Mouse (Mus musculus) limb, embryonic 14.5 days (tissue): ENCODE measurements at regions not wholly inside any gene's neighbourhood (a gene's known extent, or its start where the extent isn't known, plus 50 kb on each side); places are given as distances from the start of the nearest gene placed in this dataset.

Experiments used
- ATAC-seq: fragments of 200-750 bp; cut with Nextera tagmentation; 2 replicates; pipeline ENCODE4 v1.8.0; 2017; ENCODE audit warnings: low read depth, moderate number of reproducible peaks, moderate TSS enrichment; ENCODE audit not compliant: low FRiP score
- DNase-seq: peaks from one replicate; pipeline ENCODE4 v3.0.0-alpha.2; 2015; ENCODE audit warnings: low spot score
- H3K27ac ChIP-seq: fragments of 300-500 bp; sonication (generic); replicated peaks from 2 replicates; pipeline ENCODE4 v1.5.1; 2014; ENCODE audit warnings: low read depth, mild to moderate bottlenecking, low read length, moderate library complexity, mixed read lengths
- H3K27me3 ChIP-seq: fragments of 300-500 bp; sonication (generic); 2 replicates; pipeline ENCODE4 v1.6.1; 2014; ENCODE audit warnings: low read length, mixed read lengths; ENCODE audit not compliant: control insufficient read depth, insufficient read depth
- H3K36me3 ChIP-seq: fragments of 300-500 bp; sonication (generic); 2 replicates; pipeline ENCODE4 v1.6.1; 2014; ENCODE audit warnings: mild to moderate bottlenecking, low read length, moderate library complexity, mixed read lengths; ENCODE audit not compliant: control insufficient read depth, insufficient read depth
- H3K4me1 ChIP-seq: fragments of 300-500 bp; sonication (generic); 2 replicates; pipeline ENCODE4 v1.6.1; 2014; ENCODE audit warnings: antibody characterized with exemption, low read length, mixed read lengths; ENCODE audit not compliant: control insufficient read depth, insufficient read depth
- H3K4me2 ChIP-seq: fragments of 300-500 bp; sonication (generic); replicated peaks from 2 replicates; pipeline ENCODE4 v1.6.1; 2014; ENCODE audit warnings: low read depth, mild to moderate bottlenecking, low read length, moderate library complexity; ENCODE audit not compliant: severe bottlenecking
- H3K4me3 ChIP-seq: fragments of 300-500 bp; sonication (generic); replicated peaks from 2 replicates; pipeline ENCODE4 v1.5.1; 2014; ENCODE audit warnings: low read length
- H3K9ac ChIP-seq: fragments of 300-500 bp; sonication (generic); 2 replicates; pipeline ENCODE4 v1.6.1; 2014; ENCODE audit warnings: mild to moderate bottlenecking, low read depth, low read length, moderate library complexity; ENCODE audit not compliant: severe bottlenecking
- H3K9me3 ChIP-seq: fragments of 300-500 bp; sonication (generic); 2 replicates; pipeline ENCODE4 v1.6.1; 2016; ENCODE audit warnings: low read length; ENCODE audit not compliant: control insufficient read depth
- POLR2A ChIP-seq: fragments of 200-500 bp; IDR thresholded peaks from 2 replicates; pipeline ENCODE4 v1.8.0; 2012; ENCODE audit warnings: inconsistent platforms, mild to moderate bottlenecking, moderate library complexity, borderline replicate concordance; ENCODE audit not compliant: insufficient read depth, insufficient read length; ENCODE audit errors: extremely low read depth
- WGBS: fragments of 180-500 bp; shearing (Covaris S2); extraction: QIAGEN DNeasy Blood & Tissue Kit; methylation state at CpG from one replicate; pipeline ENCODE4 v1.1.7; 2014; 5-methylcytosine and 5-hydroxymethylcytosine counted together

DNA sequence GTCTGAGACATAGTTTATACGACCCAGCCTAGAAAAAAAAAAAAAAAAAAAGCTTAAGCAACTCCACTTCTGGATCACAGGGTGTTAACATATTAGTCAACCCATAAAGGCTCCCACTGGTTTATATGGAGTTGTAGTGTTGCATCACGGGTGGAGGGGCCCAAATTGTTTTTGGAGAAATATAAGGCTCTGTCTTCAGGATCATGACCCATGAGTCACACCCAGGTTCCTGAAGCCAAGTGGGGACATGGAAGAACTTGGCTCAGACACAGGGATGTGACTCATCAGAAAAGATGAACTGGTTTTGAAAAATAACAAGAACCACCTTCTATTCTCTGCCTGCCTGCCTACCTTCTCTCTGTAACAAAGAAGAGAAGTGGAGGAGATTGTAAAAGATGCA lies 108.5 kb upstream of the Bmp2 start:
- Histone ChIP-seq H3K4me1 (peaks cover under 1% of the 10 kb centered on the region; the same call in 1 of the 2 replicates), H3K36me3 (no peaks in the 10 kb centered on the region), H3K4me3 (no peak overlapping the region), H3K27me3 (no peaks in the 10 kb centered on the region), H3K27ac (no peak overlapping the region), H3K9me3 (no peaks in the 10 kb centered on the region), H3K9ac (no peak overlapping the region), H3K4me2 (no peak overlapping the region)
- ATAC-seq (no peak), DNase-seq (no peak)
- WGBS = 65% methylated on average over 2 of the region's 2 CpGs
- TF ChIP-seq POLR2A = no peak

DNA sequence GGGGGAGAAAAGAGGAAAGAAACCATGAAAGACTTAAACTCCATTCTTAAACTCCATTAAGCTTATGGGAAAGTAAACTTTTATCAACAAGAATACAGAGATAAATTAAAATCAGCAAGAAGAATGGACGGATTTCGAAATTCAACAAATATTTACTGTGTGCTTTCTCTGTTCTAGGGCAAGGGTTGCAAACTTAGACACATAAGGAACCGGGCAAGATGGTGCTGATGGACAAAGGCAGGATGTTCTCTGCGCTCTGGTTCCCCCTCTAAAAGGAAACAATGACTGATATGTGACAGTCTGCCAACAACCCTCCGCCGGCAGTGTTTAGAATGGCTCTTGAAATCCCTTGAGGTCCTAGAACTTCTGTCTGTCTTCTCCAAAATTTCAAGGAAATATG lies 99.0 kb upstream of the Bmp2 start:
- TF ChIP-seq POLR2A = no peak
- Histone ChIP-seq H3K36me3 (no peaks in the 10 kb centered on the region), H3K9me3 (no peaks in the 10 kb centered on the region), H3K27ac (no peak overlapping the region), H3K4me1 (no peaks in the 10 kb centered on the region), H3K9ac (no peak overlapping the region), H3K4me3 (no peak overlapping the region), H3K27me3 (no peaks in the 10 kb centered on the region), H3K4me2 (no peak overlapping the region)
- WGBS = 87% methylated on average over 6 of the region's 6 CpGs
- DNase-seq (no peak), ATAC-seq (no peak)

- Histone ChIP-seq H3K4me2 (no peak overlapping the region), H3K27ac (no peak overlapping the region), H3K27me3 (no peaks in the 10 kb centered on the region), H3K4me3 (no peak overlapping the region), H3K9me3 (no peaks in the 10 kb centered on the region), H3K4me1 (no peaks in the 10 kb centered on the region), H3K36me3 (no peaks in the 10 kb centered on the region), H3K9ac (no peak overlapping the region)
- ATAC-seq = no peak
- 74% methylated on average over 7 of the region's 7 CpGs for WGBS
- DNase-seq = no peak
- TF ChIP-seq POLR2A = no peak
Measured at GRCm38 (mm10) chr2:133455484-133456170, 96.3 kb upstream of the Bmp2 start.

GRCm38 (mm10) chr2:133456785-133457184 lies 95.2 kb upstream of the Bmp2 start:
- ATAC-seq = no peak
- no peak for DNase-seq
- WGBS = 83% methylated on average over 2 of the region's 2 CpGs
- Histone ChIP-seq H3K4me3 (no peak overlapping the region), H3K27ac (no peak overlapping the region), H3K4me1 (no peaks in the 10 kb centered on the region), H3K27me3 (no peaks in the 10 kb centered on the region), H3K4me2 (no peak overlapping the region), H3K9me3 (no peaks in the 10 kb centered on the region), H3K9ac (no peak overlapping the region), H3K36me3 (no peaks in the 10 kb centered on the region)
- TF ChIP-seq POLR2A = no peak

DNA sequence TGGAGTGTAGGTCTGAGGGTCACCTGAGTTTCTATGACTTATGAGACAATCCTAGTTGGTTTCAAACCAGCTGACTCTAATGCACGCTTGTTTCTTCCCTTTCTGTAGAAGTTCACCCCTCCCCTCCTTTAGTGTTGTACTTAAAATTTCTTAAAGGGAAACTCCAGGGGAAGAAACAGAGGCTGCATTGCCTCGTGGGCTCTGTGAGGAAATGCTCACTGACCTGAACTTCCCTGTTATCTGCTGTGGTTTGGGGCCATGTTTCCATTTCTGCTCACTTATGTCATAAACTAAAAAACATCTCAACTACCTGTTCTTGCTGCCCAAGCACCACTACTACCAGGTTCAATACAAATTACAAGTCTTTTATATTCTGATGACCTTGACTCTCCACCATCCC lies 93.2 kb upstream of the Bmp2 start:
- no peak overlapping the region for H3K27ac ChIP-seq
- H3K9me3 ChIP-seq = no peaks in the 10 kb centered on the region
- no peak overlapping the region for H3K9ac ChIP-seq
- no peaks in the 10 kb centered on the region for H3K36me3 ChIP-seq
- H3K4me1 ChIP-seq = no peaks in the 10 kb centered on the region
- TF ChIP-seq POLR2A = no peak
- no peak overlapping the region for H3K4me3 ChIP-seq
- DNase-seq (no peak), ATAC-seq (no peak)
- no peaks in the 10 kb centered on the region for H3K27me3 ChIP-seq
- WGBS = 63% methylated on average over 2 of the region's 2 CpGs
- H3K4me2 ChIP-seq = no peak overlapping the region

DNA sequence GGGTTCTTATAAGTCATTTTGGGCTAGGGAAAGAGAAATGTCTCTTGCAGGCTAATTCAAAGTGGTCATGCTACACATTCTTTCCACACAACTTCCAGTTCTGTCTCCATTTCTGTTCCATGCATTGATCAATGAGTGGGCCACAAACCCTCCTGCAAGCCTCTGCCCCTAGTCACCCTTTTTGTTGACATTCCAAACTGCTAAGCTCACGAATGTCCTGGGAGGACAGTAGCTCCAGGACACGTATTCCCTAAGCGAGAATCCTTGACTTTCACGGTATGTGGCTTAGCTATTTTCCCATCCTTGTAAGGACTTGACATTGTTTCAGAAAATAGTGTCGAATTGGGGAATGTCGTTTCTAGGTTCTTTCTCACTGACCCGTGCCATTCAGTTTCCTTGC lies 91.1 kb upstream of the Bmp2 start:
- 82% methylated on average over 7 of the region's 7 CpGs for WGBS
- no peaks in the 10 kb centered on the region for H3K36me3 ChIP-seq
- DNase-seq (no peak), ATAC-seq (no peak)
- H3K9ac ChIP-seq = no peak overlapping the region
- no peaks in the 10 kb centered on the region for H3K9me3 ChIP-seq
- no peaks in the 10 kb centered on the region for H3K4me1 ChIP-seq
- no peak for TF ChIP-seq POLR2A
- no peak overlapping the region for H3K4me3 ChIP-seq
- H3K27ac ChIP-seq = no peak overlapping the region
- H3K27me3 ChIP-seq = no peaks in the 10 kb centered on the region
- H3K4me2 ChIP-seq = no peak overlapping the region
